Mouse (Mus musculus): ENCODE measurements at regions not wholly inside any gene's neighbourhood (a gene's known extent, or its start where the extent isn't known, plus 50 kb on each side); places are given as distances from the start of the nearest gene placed in this dataset.
A peak's percentile ranks its signal among the peaks of the same experiment; 100 is the strongest.

DNA sequence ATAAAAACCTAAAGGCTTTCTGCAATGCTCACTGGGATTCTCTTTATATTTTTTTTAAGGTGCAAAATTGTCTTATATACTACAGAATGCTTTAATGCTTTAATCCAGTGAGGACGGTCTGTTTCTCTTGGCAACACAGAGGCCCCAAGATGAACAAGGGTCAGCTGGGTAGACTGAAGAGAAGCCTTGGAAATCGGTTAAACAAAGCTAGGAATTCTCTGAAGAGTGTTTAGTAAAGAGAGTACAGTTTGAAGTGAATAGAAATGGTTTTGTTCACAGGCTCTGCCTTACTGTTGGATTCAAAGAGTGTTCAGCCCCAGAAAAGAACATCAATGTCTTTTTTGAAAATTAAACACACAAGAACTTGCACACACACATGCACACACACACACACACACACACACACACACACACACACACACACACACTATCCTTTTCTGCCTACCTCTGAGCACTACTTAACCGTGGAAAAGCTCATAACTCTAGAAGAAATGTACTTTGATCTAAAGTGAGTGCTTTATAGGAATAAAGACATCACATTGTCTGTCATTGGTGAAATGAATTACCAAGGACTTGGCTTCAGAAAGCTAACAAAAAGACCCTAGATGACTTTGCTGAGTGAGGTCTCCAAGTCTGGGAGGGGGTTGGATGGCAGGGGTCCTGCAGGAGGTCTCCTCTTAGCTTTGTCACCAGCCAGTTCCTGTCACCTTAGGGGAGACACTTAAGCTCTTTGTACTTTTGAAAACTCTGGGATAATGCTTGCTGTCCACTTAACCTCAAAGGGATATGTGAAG lies 201.5 kb downstream of the Cd47 start:
- no peak overlapping the region for H3K4me3 ChIP-seq (ENCODE audit: insufficient read depth, low read length)
- TF ChIP-seq POLR2A (IDR thresholded peaks at IDR 0.05; ENCODE audit: low read depth, low read length) (no peak), CTCF (IDR thresholded peaks at IDR 0.05; ENCODE audit: borderline replicate concordance, insufficient read depth, low read length) (no peak)
- peaks cover 2% of the 10 kb centered on the region; the same call in 1 of the 2 replicates for H3K4me1 ChIP-seq (ENCODE audit: control insufficient read depth, insufficient read depth, low read length)
- no peak overlapping the region for H3K27ac ChIP-seq (ENCODE audit: insufficient read depth, low read length)

GRCm38 (mm10) chr16:50002456-50002788 lies 202.1 kb downstream of the Cd47 start:
- no peak overlapping the region for H3K27ac ChIP-seq (ENCODE audit: insufficient read depth, low read length)
- H3K4me3 ChIP-seq (ENCODE audit: insufficient read depth, low read length): no peak overlapping the region
- TF ChIP-seq POLR2A (IDR thresholded peaks at IDR 0.05; ENCODE audit: low read depth, low read length): no peak
- TF ChIP-seq CTCF (IDR thresholded peaks at IDR 0.05; ENCODE audit: borderline replicate concordance, insufficient read depth, low read length): no peak
- no peaks in the 10 kb centered on the region for H3K4me1 ChIP-seq (ENCODE audit: control insufficient read depth, insufficient read depth, low read length)

DNA sequence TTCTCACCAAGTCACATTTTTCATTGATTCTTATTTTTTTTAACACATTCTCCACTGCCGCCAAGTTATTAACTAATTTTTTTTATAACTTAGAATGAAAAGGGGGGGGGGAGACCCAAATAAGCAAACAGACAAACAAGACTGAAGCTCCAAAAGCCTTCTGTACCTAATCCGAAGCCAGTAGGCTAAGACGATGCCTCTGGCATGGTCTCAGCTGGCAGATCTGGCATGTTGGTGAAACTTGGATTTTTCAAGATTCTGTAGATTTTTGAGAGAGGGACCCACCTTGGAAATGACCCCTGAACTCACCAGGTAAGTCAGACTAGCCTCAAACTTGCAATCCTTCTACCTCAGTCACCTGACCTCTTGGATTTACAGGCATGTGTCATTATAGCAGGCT lies 208.7 kb downstream of the Cd47 start:
- Histone ChIP-seq H3K4me1 (ENCODE audit: control insufficient read depth, insufficient read depth, low read length) (peaks cover 6% of the 10 kb centered on the region; the same call in 1 of the 2 replicates), H3K27ac (ENCODE audit: insufficient read depth, low read length) (no peak overlapping the region), H3K4me3 (ENCODE audit: insufficient read depth, low read length) (no peak overlapping the region)
- TF ChIP-seq CTCF (IDR thresholded peaks at IDR 0.05; ENCODE audit: borderline replicate concordance, insufficient read depth, low read length) (no peak), POLR2A (IDR thresholded peaks at IDR 0.05; ENCODE audit: low read depth, low read length) (no peak)

GRCm38 (mm10) chr16:50009542-50009941 lies 209.2 kb downstream of the Cd47 start:
- Histone ChIP-seq H3K27ac (ENCODE audit: insufficient read depth, low read length) (no peak overlapping the region), H3K4me3 (ENCODE audit: insufficient read depth, low read length) (no peak overlapping the region), H3K4me1 (ENCODE audit: control insufficient read depth, insufficient read depth, low read length) (peaks cover 6% of the 10 kb centered on the region; the same call in 1 of the 2 replicates)
- TF ChIP-seq CTCF (IDR thresholded peaks at IDR 0.05; ENCODE audit: borderline replicate concordance, insufficient read depth, low read length): no peak
- TF ChIP-seq POLR2A (IDR thresholded peaks at IDR 0.05; ENCODE audit: low read depth, low read length): no peak

- Histone ChIP-seq H3K4me1 (ENCODE audit: control insufficient read depth, insufficient read depth, low read length) (peaks cover 6% of the 10 kb centered on the region; the same call in 1 of the 2 replicates), H3K27ac (ENCODE audit: insufficient read depth, low read length) (peak overlapping the region; percentile 30), H3K4me3 (ENCODE audit: insufficient read depth, low read length) (no peak overlapping the region)
- no peak for TF ChIP-seq POLR2A (IDR thresholded peaks at IDR 0.05; ENCODE audit: low read depth, low read length)
- TF ChIP-seq CTCF (IDR thresholded peaks at IDR 0.05; ENCODE audit: borderline replicate concordance, insufficient read depth, low read length): no peak
These were observed 209.7 kb downstream of the Cd47 start for GRCm38 (mm10) chr16:50010074-50010473.

DNA sequence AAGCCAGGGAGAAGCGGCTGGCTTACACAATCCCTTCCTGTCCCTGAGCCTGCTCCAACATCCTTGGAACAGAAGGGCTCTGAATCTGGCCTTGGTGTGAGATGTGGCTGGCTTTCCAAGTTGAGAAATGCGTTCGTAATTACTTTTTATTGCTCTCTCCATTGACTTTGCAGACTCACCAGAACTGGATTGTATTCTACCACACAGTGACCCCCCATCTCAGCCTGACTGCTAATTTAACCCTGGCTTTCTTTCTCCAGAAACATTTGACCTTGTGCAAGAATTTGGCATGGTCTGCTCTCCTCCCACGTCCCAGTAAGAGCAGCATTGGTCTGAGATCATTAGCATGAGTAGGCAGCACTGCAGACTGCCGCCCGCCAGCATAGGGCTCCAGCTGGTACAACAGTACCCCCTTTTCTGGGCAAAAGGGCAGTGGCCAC lies 210.2 kb downstream of the Cd47 start:
- Histone ChIP-seq H3K4me1 (ENCODE audit: control insufficient read depth, insufficient read depth, low read length) (peaks cover 6% of the 10 kb centered on the region; the same call in 1 of the 2 replicates), H3K4me3 (ENCODE audit: insufficient read depth, low read length) (no peak overlapping the region), H3K27ac (ENCODE audit: insufficient read depth, low read length) (no peak overlapping the region; the same call in 1 of the 2 replicates)
- no peak for TF ChIP-seq POLR2A (IDR thresholded peaks at IDR 0.05; ENCODE audit: low read depth, low read length)
- no peak for TF ChIP-seq CTCF (IDR thresholded peaks at IDR 0.05; ENCODE audit: borderline replicate concordance, insufficient read depth, low read length)

- no peak overlapping the region for H3K27ac ChIP-seq (ENCODE audit: insufficient read depth, low read length)
- TF ChIP-seq CTCF (IDR thresholded peaks at IDR 0.05; ENCODE audit: borderline replicate concordance, insufficient read depth, low read length): no peak
- no peak for TF ChIP-seq POLR2A (IDR thresholded peaks at IDR 0.05; ENCODE audit: low read depth, low read length)
- no peak overlapping the region for H3K4me3 ChIP-seq (ENCODE audit: insufficient read depth, low read length)
- peaks cover 3% of the 10 kb centered on the region; the same call in 1 of the 2 replicates for H3K4me1 ChIP-seq (ENCODE audit: control insufficient read depth, insufficient read depth, low read length)
These were observed 223.6 kb downstream of the Cd47 start for GRCm38 (mm10) chr16:50023885-50024284.

DNA sequence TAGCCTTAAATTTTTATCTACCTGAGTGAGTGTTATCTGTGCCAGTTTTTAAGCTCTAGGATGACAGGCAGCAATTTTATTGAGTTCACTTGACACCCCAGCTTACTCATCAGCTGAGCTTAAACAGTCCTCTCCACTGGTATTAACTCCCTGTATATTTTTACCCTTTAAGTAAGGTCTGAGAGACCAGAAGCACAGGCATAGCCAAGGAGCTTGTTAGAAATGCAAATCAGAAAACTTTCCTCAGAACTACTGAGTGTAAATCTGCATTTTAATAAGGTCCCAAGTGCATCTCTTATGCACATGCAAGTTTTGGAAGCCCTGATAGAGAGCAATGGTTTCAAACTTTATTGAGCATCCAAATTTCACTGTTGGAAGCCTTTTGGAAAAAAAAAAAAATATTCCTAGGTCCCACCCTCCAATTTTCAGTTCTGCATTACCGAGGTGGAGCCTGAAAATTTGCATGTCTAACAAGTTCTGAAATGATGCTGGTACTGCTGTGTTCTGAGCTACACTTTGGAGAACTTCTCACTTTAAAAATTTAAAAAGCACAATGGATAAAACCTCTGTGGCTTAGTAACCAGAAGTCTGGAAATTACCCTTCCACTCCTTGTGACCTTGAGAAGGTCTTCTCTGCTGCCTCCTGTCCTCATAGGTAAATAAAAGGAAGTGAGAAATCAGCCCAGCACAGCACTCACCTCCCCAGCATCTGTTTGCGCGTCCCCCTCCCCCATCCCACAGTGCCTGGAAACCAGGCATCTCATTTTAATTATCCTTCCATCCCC lies 226.0 kb downstream of the Cd47 start:
- no peak for TF ChIP-seq CTCF (IDR thresholded peaks at IDR 0.05; ENCODE audit: borderline replicate concordance, insufficient read depth, low read length)
- no peak for TF ChIP-seq POLR2A (IDR thresholded peaks at IDR 0.05; ENCODE audit: low read depth, low read length)
- Histone ChIP-seq H3K27ac (ENCODE audit: insufficient read depth, low read length) (peak overlapping the region; percentile 57), H3K4me3 (ENCODE audit: insufficient read depth, low read length) (no peak overlapping the region), H3K4me1 (ENCODE audit: control insufficient read depth, insufficient read depth, low read length) (peaks cover 6% of the 10 kb centered on the region; the same call in 1 of the 2 replicates)

DNA sequence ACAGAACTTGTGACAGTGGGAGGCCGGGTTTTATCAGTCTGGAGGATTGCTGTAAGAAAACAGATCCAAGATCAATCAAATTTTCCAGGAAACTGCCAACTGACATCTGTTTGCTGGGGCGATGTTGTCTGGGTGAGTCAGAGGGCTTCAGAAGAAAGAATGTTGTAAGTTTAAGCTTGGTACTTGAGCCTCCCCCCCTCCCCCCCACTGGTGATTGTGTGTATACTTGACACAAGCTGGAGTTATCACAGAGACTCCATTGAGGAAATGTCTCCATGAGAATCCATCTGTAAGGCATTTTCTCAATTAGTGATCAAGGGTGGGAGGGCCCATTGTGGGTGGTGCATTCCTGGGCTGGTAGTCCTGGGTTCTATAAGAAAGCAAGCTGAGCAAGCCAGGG lies 226.9 kb downstream of the Cd47 start:
- TF ChIP-seq POLR2A (IDR thresholded peaks at IDR 0.05; ENCODE audit: low read depth, low read length) (no peak), CTCF (IDR thresholded peaks at IDR 0.05; ENCODE audit: borderline replicate concordance, insufficient read depth, low read length) (no peak)
- H3K27ac ChIP-seq (ENCODE audit: insufficient read depth, low read length): peak overlapping the region; percentile 25; the same call in 1 of the 2 replicates
- no peak overlapping the region for H3K4me3 ChIP-seq (ENCODE audit: insufficient read depth, low read length)
- peaks cover 6% of the 10 kb centered on the region; the same call in 1 of the 2 replicates for H3K4me1 ChIP-seq (ENCODE audit: control insufficient read depth, insufficient read depth, low read length)
